Mouse (Mus musculus) spleen, postnatal 14 days (tissue): ENCODE results near the gene Sae1.
"Not testable (repeated sequence)": the region's sequence is repeated elsewhere in the genome, so short reads cannot be mapped to it uniquely, and the experiment has no call there.

ENCODE experiments used
- DNase-seq, 2 experiments: peaks; one replicate each; pipeline ENCODE4 v3.0.0; 2021 to 2022; ENCODE audit warnings: low spot score in 2 of 2

The Sae1 gene

GRCm38 (mm10) chr7:16402968-16403948, 15.7 kb upstream of the Sae1 start:
- peak; percentile 34 to 41 for DNase-seq

GRCm38 (mm10) chr7:16402449-16402848, 14.8 kb upstream of the Sae1 start:
- peak in 1 of 2 experiments; percentile 33 for DNase-seq

DNA sequence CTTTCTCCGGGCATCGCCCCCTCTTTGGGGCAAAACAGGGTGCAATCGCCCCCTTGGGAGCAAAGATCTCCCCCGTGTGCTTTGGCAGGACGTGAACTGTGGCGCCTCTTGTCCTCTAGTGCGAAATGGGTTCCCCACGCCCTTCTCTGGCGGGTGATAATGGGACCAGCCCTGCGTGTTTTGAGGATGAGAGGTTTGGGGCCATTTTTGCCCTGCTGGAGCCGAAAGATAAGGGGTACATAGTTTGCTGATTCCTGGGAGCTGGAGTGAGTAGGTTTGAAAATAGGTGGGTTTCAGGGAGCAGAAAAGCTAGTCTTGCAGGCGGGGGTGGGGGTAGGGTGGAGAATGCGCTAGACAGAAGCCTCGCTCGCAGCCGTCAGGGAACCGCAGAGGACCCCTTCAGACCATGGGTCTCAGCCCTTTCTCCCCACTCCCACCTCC, 14.4 kb upstream of the Sae1 start:
- peak; percentile 68 to 75 for DNase-seq

- peak; percentile 85 to 87 for DNase-seq
These were observed 13.3 kb upstream of the Sae1 start, which contains the start of gene Zc3h4 for GRCm38 (mm10) chr7:16400689-16401611. Gene Zc3h4, plus strand, starts transcription at chr7:16400910.

- DNase-seq, result peak; percentile 93 to 95
These were observed 12.4 kb upstream of the Sae1 start for GRCm38 (mm10) chr7:16399820-16400688.

GRCm38 (mm10) chr7:16399098-16399819, 11.7 kb upstream of the Sae1 start:
- DNase-seq, result peak; percentile 79 to 83

DNA sequence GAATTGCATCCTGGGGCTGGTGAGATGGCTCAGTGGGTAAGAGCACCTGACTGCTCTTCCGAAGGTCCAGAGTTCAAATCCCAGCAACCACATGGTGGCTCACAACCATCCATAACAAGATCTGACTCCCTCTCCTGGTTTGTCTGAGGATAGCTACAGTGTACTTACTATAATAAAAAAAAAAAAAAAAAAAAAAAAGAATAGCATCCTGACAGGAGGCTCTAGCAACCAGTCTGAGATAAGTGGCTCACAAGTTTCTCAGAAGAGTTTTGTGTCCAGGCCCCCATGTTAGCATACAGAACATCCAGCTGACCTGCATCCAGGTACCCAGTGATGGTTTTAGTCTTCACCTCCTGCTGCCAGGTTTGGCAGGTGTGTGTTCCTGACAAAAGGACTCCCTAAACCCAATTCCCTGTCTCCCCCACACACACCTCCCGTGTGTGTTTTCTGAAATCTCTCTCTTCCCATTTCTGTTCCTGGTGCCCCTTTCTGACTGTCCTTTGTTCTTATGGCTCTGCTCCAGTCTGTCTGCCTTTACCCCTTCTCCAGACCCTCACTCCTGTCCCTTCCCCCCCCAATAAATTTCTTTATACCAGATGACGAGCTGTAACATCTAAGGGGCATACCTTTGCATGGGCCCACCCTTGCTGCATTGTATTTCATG, 10.9 kb upstream of the Sae1 start:
- no peak for DNase-seq

DNA sequence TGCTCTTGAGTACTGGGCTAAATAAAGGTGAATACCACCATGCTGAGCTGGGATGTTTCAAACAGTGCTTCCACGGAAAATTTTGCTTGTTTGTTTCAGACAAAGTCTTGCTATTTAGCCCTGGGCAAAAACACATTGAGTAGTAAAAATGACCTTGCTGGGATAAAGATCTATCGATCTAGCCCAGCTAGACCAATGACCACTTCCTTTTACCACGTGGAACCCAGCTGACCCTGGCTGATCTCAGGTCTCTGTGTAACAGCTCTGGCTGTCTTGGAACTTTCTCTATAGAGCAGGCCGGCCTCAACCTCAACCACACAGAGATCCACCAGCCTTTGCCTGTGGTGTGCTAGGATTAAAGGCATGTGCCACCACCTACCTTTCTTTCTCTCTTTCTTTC, 9.9 kb upstream of the Sae1 start:
- no peak for DNase-seq

DNA sequence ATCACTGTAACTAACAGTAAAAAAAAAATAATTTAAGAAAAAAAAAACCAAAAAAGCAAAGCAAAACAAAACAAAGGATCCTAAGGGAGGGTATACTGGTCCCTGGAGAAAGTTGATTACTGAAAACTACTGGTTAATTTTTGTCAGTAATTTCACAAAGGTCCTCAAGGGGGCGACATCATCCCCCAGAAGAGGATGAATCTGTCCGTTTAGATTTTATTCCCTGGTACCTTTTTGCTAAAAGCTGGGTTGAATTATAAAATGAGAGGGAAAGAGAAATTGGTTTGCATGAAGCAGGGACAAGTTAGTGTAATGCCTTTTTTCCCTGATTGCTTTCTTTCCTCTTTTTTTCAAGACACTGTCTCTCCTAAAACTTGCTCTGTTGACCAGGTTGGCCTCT, 8.3 kb upstream of the Sae1 start:
- peak in 1 of 2 experiments; percentile 35 for DNase-seq

- DNase-seq, result no peak
These were observed 5.3 kb upstream of the Sae1 start for GRCm38 (mm10) chr7:16392923-16393322.

DNA sequence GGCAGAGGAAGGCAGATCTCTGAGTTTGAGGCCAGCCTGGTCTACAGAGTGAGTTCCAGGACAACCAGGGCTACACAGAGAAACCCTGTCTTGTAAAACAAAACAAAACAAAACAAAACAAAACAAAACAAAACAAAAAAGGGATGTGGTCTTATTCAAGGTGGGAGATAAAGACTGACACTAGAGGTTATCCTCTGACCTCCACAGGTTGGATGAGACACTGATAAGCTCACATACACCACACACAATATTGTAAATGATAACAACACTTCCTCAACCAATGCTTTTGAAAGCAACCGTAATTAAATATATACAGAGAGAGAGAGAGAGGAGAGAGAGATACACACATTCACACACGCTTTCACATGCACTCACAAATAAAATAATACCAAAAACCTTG, 2.3 kb upstream of the Sae1 start:
- not testable (repeated sequence) for DNase-seq

DNA sequence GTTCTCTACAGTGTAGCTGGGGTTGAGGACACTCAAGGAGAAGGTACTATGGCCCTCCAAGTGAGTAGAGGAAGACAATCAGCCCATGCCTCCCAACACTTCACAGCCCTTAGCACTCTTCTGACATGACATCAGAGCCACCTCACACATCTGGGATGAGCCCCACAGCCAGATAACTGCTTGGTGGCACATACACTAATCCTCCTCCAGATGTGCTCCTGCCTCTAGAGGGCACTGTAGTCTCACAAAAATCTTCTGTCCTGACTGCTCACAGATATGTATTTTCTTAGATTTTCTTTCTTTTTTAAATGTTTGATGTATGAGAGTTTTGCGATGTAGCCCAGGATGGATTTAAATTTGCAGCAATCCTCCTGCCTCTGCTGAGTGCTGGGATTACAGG, 11.1 kb downstream of the Sae1 start:
- peak; percentile 24 to 63 for DNase-seq

GRCm38 (mm10) chr7:16374989-16375388, 12.6 kb downstream of the Sae1 start:
- DNase-seq, result no peak

DNA sequence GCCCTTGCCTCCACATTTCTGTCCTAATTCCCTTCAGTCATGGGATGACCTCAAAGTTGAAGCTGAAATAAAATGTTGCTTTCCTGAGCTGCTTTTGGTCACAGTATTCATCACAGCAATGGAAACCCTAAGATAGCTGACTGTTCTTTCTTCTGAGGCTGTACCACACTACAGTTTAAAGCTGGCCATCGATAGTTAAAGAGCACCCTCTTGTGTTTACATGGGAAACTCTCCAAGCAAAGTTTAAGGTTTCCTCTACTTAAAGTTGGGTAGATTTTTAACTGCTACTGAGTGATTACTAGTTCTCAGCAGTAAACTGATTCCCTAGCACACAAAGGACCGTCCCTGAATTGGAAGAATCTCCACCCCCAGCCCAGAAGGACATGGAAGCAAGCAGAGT, 13.9 kb downstream of the Sae1 start:
- no peak for DNase-seq

DNA sequence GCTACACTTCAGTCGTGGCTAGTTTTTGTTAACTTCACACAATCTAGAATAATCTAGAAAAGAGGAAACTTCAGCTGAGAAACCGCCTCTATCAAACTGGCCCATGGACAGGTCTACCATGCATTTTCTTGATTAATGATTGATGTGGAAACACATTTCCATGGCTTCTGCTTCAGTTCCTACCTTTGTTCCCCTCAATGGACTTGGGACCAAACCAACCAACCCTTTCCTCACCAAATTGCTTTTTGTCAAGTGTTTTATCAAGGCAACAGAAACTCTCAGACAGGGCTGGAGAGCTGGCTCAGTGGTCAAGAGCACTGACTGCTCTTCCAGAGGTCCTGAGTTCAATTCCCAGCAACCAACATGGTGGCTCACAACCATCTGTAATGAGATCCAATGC, 17.0 kb downstream of the Sae1 start:
- DNase-seq, result no peak

- no peak for DNase-seq
These were observed 18.8 kb downstream of the Sae1 start for GRCm38 (mm10) chr7:16368835-16369234.

GRCm38 (mm10) chr7:16366669-16367068, 20.9 kb downstream of the Sae1 start:
- DNase-seq, result no peak

GRCm38 (mm10) chr7:16366133-16366646, 21.4 kb downstream of the Sae1 start:
- no peak for DNase-seq

DNA sequence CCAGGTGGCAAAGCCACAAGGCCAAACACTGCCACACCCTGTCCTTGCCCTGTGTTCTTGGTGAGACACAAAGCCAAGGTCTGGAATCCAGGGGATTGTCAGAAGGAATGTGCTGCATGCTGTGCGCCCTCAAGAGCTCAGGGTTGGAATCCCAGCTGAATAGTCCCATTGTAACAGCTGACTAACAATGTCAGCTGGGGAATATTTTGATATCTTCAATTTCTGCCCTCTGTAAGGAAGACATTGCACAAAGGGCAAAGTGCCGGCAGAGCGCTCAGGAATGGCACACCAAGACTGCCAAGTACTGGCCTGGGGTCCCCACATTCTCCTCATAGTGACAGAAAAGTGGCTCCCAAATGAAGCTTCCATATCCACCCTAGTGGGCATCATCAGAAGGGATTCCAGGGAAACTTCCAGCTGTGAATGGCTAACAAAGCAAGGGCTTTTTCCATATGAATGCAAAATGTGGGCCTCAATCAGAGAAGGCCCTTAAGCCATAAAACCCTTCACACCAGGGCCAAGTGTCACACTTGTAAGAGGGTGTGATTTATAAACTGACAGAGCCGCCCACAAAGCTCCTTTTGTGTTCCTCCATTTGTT, 22.6 kb downstream of the Sae1 start:
- DNase-seq, result no peak
